Mouse (Mus musculus): ENCODE measurements around the gene Car2.

Gene Car2

GRCm38 (mm10) chr3:14886102-14887098, at the start of gene Car2:
Gene Car2 (plus strand): TSS chr3:14886273.
- peak; percentile 77 for DNase-seq

GRCm38 (mm10) chr3:14838936-14839335, 47.1 kb upstream of the Car2 start:
- no peak for DNase-seq

- DNase-seq, result no peak
Observed at GRCm38 (mm10) chr3:14839466-14840118, 46.5 kb upstream of the Car2 start.

DNA sequence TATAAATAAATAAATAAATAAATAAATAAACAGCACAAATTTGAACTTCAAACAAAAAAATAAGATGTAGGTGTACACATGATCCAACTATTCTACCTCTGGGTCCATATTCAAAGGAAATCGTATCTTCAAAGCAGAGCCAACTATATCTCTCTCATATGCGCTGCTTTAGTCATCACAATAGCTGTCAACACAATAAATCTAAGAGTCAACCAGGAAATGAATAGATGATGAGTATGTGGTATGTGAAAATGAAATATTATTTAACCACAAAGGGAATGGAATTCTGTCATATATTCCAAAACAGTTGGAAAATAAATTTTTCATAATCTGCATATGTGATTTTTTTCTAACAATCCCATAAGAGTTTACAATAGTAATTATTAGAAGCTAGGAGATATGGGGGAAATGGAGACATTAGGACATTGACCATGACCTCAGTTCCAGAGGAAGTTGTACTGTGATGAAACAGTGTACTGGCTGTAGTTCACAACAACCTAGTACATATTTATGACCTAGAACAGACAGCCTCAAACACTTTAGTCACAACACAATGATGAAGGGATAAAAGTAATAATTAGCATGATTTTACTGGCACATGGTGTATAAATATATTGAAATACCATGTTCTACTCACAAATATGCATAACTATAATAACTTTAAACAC, 37.4 kb upstream of the Car2 start:
- no peak for DNase-seq

GRCm38 (mm10) chr3:14853966-14854365, 32.1 kb upstream of the Car2 start:
- DNase-seq, result no peak

- no peak for DNase-seq
Observed at GRCm38 (mm10) chr3:14854446-14854845, 31.6 kb upstream of the Car2 start.

- no peak for DNase-seq
Observed at GRCm38 (mm10) chr3:14857874-14858273, 28.2 kb upstream of the Car2 start.

GRCm38 (mm10) chr3:14860291-14860690, 25.8 kb upstream of the Car2 start:
- DNase-seq, result no peak

DNA sequence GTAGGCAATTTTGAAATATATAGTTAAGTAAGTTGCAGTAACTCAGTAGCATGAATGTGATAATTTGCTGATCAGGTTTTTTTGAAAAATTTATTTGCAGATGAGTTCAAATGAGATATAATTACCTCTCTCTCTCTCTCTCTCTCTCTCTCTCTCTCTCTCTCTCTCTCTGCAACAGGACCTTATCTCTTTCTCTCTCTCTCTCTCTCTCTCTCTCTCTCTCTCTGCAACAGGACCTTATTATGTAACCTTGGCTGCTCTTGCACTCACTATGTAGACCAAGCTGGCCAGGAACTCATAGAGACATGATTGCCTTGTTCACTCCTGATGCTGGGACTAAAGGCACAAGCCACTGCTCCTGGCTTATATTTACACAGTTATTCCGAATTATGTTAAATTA, 24.9 kb upstream of the Car2 start:
- no peak for DNase-seq

- no peak for DNase-seq
Observed at GRCm38 (mm10) chr3:14861787-14862186, 24.3 kb upstream of the Car2 start.

- no peak for DNase-seq
Observed at GRCm38 (mm10) chr3:14862654-14863021, 23.4 kb upstream of the Car2 start.

- DNase-seq, result no peak
Observed at GRCm38 (mm10) chr3:14863022-14863711, 22.9 kb upstream of the Car2 start, which contains the start of gene Car3. Gene Car3 (plus strand): TSS chr3:14863512.

- no peak for DNase-seq
Observed at GRCm38 (mm10) chr3:14863922-14864321, 22.2 kb upstream of the Car2 start.

DNA sequence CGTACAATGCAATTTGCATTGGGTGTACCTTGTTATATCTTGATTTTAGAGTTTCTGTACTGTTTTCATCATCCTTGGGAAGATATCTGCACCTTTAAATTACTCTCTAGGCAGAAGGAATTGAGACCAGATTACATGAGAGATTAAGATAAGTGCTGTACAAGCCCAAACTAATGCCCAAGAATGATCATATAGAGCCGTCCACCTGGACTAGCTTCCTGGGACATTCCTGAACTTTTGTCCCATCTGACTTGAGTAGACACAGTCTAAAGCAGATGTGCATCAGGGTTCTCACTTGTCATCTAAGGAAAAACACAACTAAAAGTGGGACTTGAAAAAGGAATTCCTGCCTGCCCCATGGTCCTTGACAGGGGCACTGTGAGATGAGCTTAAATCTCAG, 20.1 kb upstream of the Car2 start:
- no peak for DNase-seq

DNA sequence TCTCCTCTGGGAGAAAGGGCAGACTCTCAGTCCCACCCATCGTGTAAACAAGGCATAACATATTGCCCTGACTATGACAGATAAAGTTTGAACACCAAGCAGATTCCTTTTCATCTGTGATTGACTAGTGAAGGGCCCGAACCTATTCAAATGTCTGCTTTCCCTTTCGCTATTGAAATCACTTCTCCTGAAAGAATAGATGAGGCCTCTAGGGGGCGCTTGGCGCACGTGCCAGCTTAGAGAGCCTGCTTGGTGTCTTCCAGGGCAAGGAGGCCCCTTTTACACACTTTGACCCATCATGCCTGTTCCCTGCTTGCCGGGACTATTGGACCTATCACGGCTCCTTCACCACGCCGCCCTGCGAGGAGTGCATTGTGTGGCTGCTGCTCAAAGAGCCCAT, 16.3 kb upstream of the Car2 start:
- DNase-seq, result peak; percentile 61

- DNase-seq, result no peak
Observed at GRCm38 (mm10) chr3:14870528-14870927, 15.5 kb upstream of the Car2 start.

DNA sequence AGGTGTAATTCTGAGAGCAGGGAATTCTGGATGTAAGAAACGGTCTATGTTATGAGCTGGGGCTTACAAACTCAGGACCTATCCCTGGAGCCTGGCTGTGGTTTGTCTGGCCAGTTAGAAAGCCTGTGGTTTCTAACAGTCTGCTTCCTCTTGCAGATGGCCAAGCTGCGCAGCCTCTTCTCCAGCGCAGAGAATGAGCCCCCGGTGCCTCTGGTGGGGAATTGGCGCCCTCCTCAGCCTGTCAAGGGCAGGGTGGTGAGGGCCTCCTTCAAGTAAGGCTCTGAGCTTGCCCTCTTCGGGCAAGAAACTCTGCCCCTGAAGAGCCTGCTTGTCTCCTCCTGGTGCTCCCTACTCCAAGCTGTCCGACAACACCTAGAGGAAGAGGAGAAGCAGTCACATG, 14.7 kb upstream of the Car2 start:
- peak; percentile 26 for DNase-seq

DNA sequence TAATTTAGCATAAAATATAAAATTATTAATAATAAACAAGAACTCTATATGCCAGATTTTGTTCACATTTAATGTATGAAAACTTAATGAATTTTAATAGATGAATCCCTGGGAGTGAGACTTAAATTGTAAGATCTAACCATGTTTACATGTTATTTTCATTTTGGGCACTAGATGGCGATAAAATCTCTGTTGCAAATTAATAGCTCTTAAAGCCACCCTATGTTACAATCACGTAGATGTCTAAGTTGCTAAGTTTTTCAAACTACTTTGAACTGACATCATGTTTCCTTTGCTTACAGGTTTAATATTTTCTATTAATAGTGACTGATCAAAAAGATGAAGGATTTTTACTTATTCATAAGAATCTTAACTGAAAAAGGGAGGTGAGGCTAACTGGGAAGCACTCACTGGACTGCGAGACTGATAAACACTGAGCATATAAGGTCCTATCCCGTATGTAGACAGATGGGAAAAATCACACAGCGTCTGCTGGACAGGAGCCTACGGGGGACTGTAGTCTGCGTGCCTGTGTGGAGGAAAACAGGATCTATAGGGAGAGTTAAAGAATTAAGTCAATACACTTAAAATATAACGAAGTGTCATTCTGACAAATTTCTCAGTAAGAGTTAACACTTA, 11.6 kb upstream of the Car2 start:
- no peak for DNase-seq

DNA sequence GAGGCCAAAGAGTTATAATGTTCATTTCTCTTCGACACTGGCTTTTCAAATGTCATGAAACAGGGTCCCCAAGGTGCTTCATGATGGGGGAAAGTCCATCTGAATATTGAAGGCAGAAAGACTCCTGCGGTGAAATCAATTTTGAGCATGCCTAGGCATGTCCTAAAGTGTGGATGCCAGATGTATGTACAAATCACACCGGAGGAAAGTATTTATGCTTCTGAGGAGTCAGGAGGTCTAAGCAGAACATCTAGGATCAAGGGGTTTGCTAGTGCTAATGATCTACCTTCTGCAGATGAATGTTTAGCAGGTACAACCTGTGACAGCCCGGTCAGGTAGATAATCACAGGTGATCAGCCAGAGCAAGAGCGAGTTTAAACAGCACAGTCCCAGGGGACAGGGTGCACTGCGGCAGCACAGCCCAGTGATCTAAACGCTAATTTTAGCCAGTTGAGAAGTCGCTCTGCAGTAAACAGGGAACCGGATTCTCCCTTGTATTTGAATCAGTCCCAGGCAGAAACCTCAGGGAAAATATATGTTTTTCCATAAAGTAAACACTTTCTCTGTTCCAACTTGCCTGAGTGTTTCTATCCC, 9.7 kb upstream of the Car2 start:
- DNase-seq, result no peak

DNA sequence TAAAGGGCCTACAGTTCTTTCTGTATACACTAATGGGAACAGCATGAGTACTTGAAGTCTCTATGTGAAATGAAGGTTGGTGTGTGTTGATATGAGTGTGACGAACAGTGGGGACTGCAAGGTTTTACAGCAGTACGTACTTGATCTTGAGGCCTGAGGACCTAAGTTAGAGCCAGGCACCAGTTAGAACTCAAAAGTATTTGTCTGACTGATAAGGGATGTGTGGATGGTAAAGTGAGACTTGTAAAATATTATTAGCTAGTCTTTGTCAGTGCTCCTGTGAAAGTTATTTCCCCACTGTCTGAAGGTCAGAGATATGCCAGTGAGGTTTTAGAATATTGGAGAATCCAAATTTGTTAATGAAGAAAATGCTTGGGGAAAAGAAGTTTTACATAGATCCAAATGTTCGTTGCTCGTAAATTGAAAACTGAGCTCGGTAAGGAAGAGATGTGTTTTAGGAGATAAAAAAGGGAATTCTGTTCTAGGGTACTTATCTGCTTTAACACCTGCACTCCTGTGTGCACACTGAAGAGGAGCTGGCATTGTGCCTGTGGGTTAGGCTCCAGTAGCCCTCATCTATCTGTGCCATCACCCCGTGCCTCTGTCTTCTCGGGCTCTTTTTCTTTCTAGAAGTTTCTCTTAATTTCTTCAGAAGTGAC, 8.7 kb upstream of the Car2 start:
- no peak for DNase-seq

GRCm38 (mm10) chr3:14878749-14879223, 7.3 kb upstream of the Car2 start:
- no peak for DNase-seq

Measured in kidney, adult 11 months (tissue).